Mouse (Mus musculus) hindbrain, postnatal 0 days (tissue): ENCODE results near the gene Slc22a16. TPM values are rescaled to one million over a fixed set of nuclear protein-coding genes. Genes with fewer than 3 reads are reported as not detected.

Experiments
- ATAC-seq: fragments of 200-750 bp; cut with Nextera tagmentation; 2 replicates; pipeline ENCODE4 v1.8.0; 2017; ENCODE audit warnings: mild to moderate bottlenecking, moderate TSS enrichment, moderate library complexity
- DNase-seq: peaks from one replicate; pipeline ENCODE4 v3.0.0-alpha.2; 2015; ENCODE audit warnings: low spot score
- H3K27ac ChIP-seq: fragments of 300-500 bp; sonication (generic); 2 replicates; pipeline ENCODE4 v1.5.1; 2014; ENCODE audit warnings: mild to moderate bottlenecking
- H3K27me3 ChIP-seq: fragments of 300-500 bp; sonication (generic); 2 replicates; pipeline ENCODE4 v1.6.1; 2014; ENCODE audit warnings: low read length, mixed read lengths; ENCODE audit not compliant: insufficient read depth
- H3K36me3 ChIP-seq: fragments of 300-500 bp; sonication (generic); 2 replicates; pipeline ENCODE4 v1.6.1; 2014; ENCODE audit warnings: low read length, mixed read lengths; ENCODE audit not compliant: insufficient read depth
- H3K4me1 ChIP-seq: fragments of 300-500 bp; sonication (generic); 2 replicates; pipeline ENCODE4 v1.6.1; 2014; ENCODE audit warnings: antibody characterized with exemption, low read length, mixed read lengths; ENCODE audit not compliant: insufficient read depth
- H3K4me2 ChIP-seq: fragments of 300-500 bp; sonication (generic); 2 replicates; pipeline ENCODE4 v1.6.1; 2014; ENCODE audit warnings: low read depth, mild to moderate bottlenecking, low read length, moderate library complexity, mixed read lengths
- H3K4me3 ChIP-seq: fragments of 300-500 bp; sonication (generic); 2 replicates; pipeline ENCODE4 v1.5.1; 2014; ENCODE audit warnings: low read length
- H3K9ac ChIP-seq: fragments of 300-500 bp; sonication (generic); replicated peaks from 2 replicates; pipeline ENCODE4 v1.6.1; 2014; ENCODE audit warnings: mild to moderate bottlenecking, low read length, moderate library complexity, mixed read lengths
- H3K9me3 ChIP-seq: fragments of 300-500 bp; sonication (generic); 2 replicates; pipeline ENCODE4 v1.6.1; 2016; ENCODE audit warnings: low read length, mixed read lengths
- CTCF ChIP-seq: IDR thresholded peaks from 2 replicates; pipeline ENCODE4 v1.5.1; 2016; ENCODE audit warnings: antibody characterized with exemption, control low read depth, low read depth
- WGBS: fragments of 180-500 bp; shearing (Covaris S2); extraction: QIAGEN DNeasy Blood & Tissue Kit; methylation state at CpG from one replicate; pipeline ENCODE4 v1.1.7; 2014; 5-methylcytosine and 5-hydroxymethylcytosine counted together
- polyA plus RNA-seq: library from polyadenylated mRNA; unstranded; fragments of >200 nt; fragmentation: Nextera tagmentation; extraction: Ambion mirVana; gene quantifications from 2 replicates; pipeline ENCODE4 v1.2.1, GENCODE M21; 2015
- total RNA-seq: library from RNA; depleted of rRNA; stranded (reverse); fragments of >200 nt; gene quantifications from 2 replicates; pipeline ENCODE4 v1.2.3, GENCODE M21; 2014

Slc22a16 gene
- total and polyA plus RNA-seq, 2 experiments from 2014 or later, result not detected

GRCm38 (mm10) chr10:40630457-40630856 lies 60.3 kb downstream of the Slc22a16 start:
- Histone ChIP-seq H3K4me3 (peak overlapping the region; percentile 13; the same call in 1 of the 2 replicates), H3K27ac (peak overlapping the region; percentile 11; the same call in 1 of the 2 replicates), H3K9me3 (no peaks in the 10 kb centered on the region), H3K36me3 (no peaks in the 10 kb centered on the region), H3K27me3 (no peaks in the 10 kb centered on the region), H3K9ac (no peak overlapping the region), H3K4me1 (peaks cover 6% of the 10 kb centered on the region; the same call in 1 of the 2 replicates), H3K4me2 (peak overlapping the region; percentile 38)
- ATAC-seq, result no peak
- no peak for TF ChIP-seq CTCF
- WGBS, result 66% methylated on average over 5 of the region's 5 CpGs
- no peak for DNase-seq

- DNase-seq (no peak), ATAC-seq (no peak)
- TF ChIP-seq CTCF, result no peak
- no peak overlapping the region for H3K4me3 ChIP-seq
- H3K27me3 ChIP-seq, result no peaks in the 10 kb centered on the region
- no peak overlapping the region for H3K27ac ChIP-seq
- no peaks in the 10 kb centered on the region for H3K9me3 ChIP-seq
- WGBS, result 81% methylated on average over 9 of the region's 9 CpGs
- H3K36me3 ChIP-seq, result no peaks in the 10 kb centered on the region
- H3K4me2 ChIP-seq, result peak overlapping the region; percentile 38; the same call in 1 of the 2 replicates
- no peak overlapping the region for H3K9ac ChIP-seq
- peaks cover 6% of the 10 kb centered on the region; the same call in 1 of the 2 replicates for H3K4me1 ChIP-seq
Measured at GRCm38 (mm10) chr10:40630961-40631360, 60.8 kb downstream of the Slc22a16 start.

- Histone ChIP-seq H3K9me3 (no peaks in the 10 kb centered on the region), H3K4me3 (no peak overlapping the region), H3K9ac (no peak overlapping the region), H3K27me3 (no peaks in the 10 kb centered on the region), H3K4me1 (peaks cover 6% of the 10 kb centered on the region; the same call in 1 of the 2 replicates), H3K4me2 (no peak overlapping the region), H3K36me3 (no peaks in the 10 kb centered on the region), H3K27ac (peak overlapping the region; percentile 37; the same call in 1 of the 2 replicates)
- 72% methylated on average over 3 of the region's 3 CpGs for WGBS
- no peak for DNase-seq
- peak; percentile 65 for ATAC-seq
- TF ChIP-seq CTCF, result no peak
Measured at GRCm38 (mm10) chr10:40632087-40632486, 62.0 kb downstream of the Slc22a16 start.

GRCm38 (mm10) chr10:40637331-40637730 lies 67.2 kb downstream of the Slc22a16 start:
- DNase-seq (no peak), ATAC-seq (no peak)
- Histone ChIP-seq H3K4me3 (no peak overlapping the region), H3K9me3 (no peaks in the 10 kb centered on the region), H3K9ac (no peak overlapping the region), H3K4me1 (peaks cover 5% of the 10 kb centered on the region; the same call in 1 of the 2 replicates), H3K36me3 (no peaks in the 10 kb centered on the region), H3K27me3 (no peaks in the 10 kb centered on the region), H3K4me2 (no peak overlapping the region), H3K27ac (no peak overlapping the region)
- no peak for TF ChIP-seq CTCF
- WGBS, result 55% methylated on average over 10 of the region's 10 CpGs

- H3K4me1 ChIP-seq, result peaks cover 5% of the 10 kb centered on the region; the same call in 1 of the 2 replicates
- H3K36me3 ChIP-seq, result no peaks in the 10 kb centered on the region
- H3K27me3 ChIP-seq, result no peaks in the 10 kb centered on the region
- no peak overlapping the region for H3K4me2 ChIP-seq
- peak; percentile 25; the same call in 1 of the 2 replicates for ATAC-seq
- no peak overlapping the region for H3K27ac ChIP-seq
- no peak for DNase-seq
- 44% methylated on average over 7 of the region's 7 CpGs for WGBS
- H3K9me3 ChIP-seq, result no peaks in the 10 kb centered on the region
- H3K9ac ChIP-seq, result no peak overlapping the region
- no peak overlapping the region for H3K4me3 ChIP-seq
- TF ChIP-seq CTCF, result no peak
Measured at GRCm38 (mm10) chr10:40638276-40638675, 68.1 kb downstream of the Slc22a16 start.

GRCm38 (mm10) chr10:40638823-40639819 lies 69.0 kb downstream of the Slc22a16 start:
- peak; percentile 46 for DNase-seq
- WGBS, result 44% methylated on average over 26 of the region's 26 CpGs

More at GRCm38 (mm10) chr10:40638823-40639819, 69.0 kb downstream of the Slc22a16 start:
- Histone ChIP-seq H3K36me3 (no peaks in the 10 kb centered on the region), H3K4me3 (no peak overlapping the region), H3K27ac (0 out of 2 replicates have a peak overlapping the region, but pooled peaks have one; percentile 1), H3K4me2 (no peak overlapping the region), H3K9me3 (no peaks in the 10 kb centered on the region), H3K27me3 (no peaks in the 10 kb centered on the region), H3K4me1 (peaks cover 5% of the 10 kb centered on the region; the same call in 1 of the 2 replicates), H3K9ac (no peak overlapping the region)
- ATAC-seq, result peak; percentile 82
- TF ChIP-seq CTCF, result peak; percentile 47
